Mouse (Mus musculus): ENCODE data around the gene Pcsk5. TPM values are rescaled to one million over a fixed set of nuclear protein-coding genes. Genes with fewer than 3 reads are reported as not detected.

Gene Pcsk5
- polyA plus RNA-seq, 1 experiment, result 1.7 TPM

DNA sequence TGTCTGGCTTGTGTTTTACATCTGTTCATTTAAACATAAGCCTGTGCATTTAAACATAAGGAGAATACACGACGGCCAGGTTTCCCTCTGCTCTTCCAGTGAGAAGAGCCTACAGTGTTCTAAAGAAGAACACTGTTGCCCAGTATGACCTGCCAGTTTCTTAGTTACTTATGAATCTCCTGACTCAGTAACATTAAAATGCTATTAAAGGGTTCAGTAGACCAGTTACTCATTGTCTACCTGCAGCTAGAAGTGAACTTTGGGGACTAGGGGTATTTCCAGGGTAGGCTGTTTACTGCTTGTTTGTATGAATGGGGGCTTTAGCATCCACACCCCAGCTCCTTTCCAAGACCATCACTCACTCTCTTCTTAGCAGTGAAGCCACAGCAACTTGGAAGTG lies 278.7 kb downstream of the Pcsk5 start:
- Histone ChIP-seq H3K27ac (ENCODE audit: insufficient read depth, low read length) (no peak overlapping the region), H3K4me3 (replicated peaks; ENCODE audit: insufficient read depth, low read depth, low read length) (no peak overlapping the region), H3K4me1 (ENCODE audit: control insufficient read depth, insufficient read depth, low read length) (no peaks in the 10 kb centered on the region), H3K27me3 (ENCODE audit: control insufficient read depth, insufficient read depth, low read length) (no peaks in the 10 kb centered on the region)
- no peak for DNase-seq
- no peak for TF ChIP-seq CTCF (IDR thresholded peaks at IDR 0.05; ENCODE audit: borderline replicate concordance, insufficient read depth, low read depth, low read length)
- no peak for TF ChIP-seq POLR2A (IDR thresholded peaks at IDR 0.05; ENCODE audit: borderline replicate concordance, insufficient read depth, low read length)
- 70% methylated on average over 2 of the region's 2 CpGs for WGBS

DNA sequence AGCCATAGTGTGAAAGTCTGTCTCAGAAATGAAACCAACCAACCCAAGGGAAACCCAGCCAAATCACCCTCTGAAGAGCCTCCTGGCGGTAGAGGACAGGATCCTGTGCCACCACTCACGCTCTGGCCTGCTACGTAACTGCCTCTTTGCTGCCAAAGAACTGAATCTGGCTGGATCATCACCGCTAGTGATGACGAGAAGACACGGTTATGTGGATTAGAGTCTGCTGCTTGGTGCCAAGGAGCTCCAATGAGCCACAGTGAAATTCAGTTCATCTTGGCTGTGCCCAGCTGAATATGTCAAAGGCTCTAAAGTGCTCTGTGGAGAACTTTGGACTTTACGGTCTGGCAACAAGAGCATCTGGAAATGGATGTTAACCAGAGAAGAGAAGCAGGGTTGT lies 282.3 kb downstream of the Pcsk5 start:
- no peak for DNase-seq
- 21% methylated on average over 7 of the region's 7 CpGs for WGBS
- Histone ChIP-seq H3K27me3 (ENCODE audit: control insufficient read depth, insufficient read depth, low read length) (no peaks in the 10 kb centered on the region), H3K4me3 (replicated peaks; ENCODE audit: insufficient read depth, low read depth, low read length) (no peak overlapping the region), H3K27ac (ENCODE audit: insufficient read depth, low read length) (no peak overlapping the region), H3K4me1 (ENCODE audit: control insufficient read depth, insufficient read depth, low read length) (no peaks in the 10 kb centered on the region)
- no peak for TF ChIP-seq CTCF (IDR thresholded peaks at IDR 0.05; ENCODE audit: borderline replicate concordance, insufficient read depth, low read depth, low read length)

DNA sequence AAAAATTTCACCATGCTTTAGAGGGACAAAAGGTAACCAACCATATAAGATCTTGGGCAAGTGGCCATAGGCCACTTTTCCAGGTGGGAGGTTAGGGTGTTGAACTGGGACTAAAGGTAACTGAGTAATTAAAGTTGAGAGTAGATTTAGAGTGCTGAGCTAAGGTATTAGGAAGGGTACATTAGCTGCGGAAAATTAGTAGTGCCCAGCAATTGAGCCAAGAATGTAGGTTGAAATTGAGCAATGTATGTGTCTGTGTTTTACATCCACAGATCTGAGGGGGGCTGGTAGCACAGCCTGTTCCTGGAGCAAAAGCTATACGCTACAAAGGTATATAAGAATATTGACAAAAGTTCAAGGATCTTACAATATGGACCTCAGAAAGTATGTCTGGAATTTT lies 282.9 kb downstream of the Pcsk5 start:
- H3K27ac ChIP-seq (ENCODE audit: insufficient read depth, low read length), result no peak overlapping the region
- no peak for TF ChIP-seq CTCF (IDR thresholded peaks at IDR 0.05; ENCODE audit: borderline replicate concordance, insufficient read depth, low read depth, low read length)
- no peak for TF ChIP-seq POLR2A (IDR thresholded peaks at IDR 0.05; ENCODE audit: borderline replicate concordance, insufficient read depth, low read length)
- no peaks in the 10 kb centered on the region for H3K4me1 ChIP-seq (ENCODE audit: control insufficient read depth, insufficient read depth, low read length)
- DNase-seq, result no peak
- H3K4me3 ChIP-seq (replicated peaks; ENCODE audit: insufficient read depth, low read depth, low read length), result no peak overlapping the region
- H3K27me3 ChIP-seq (ENCODE audit: control insufficient read depth, insufficient read depth, low read length), result no peaks in the 10 kb centered on the region
- 98% methylated on average over 2 of the region's 2 CpGs for WGBS

DNA sequence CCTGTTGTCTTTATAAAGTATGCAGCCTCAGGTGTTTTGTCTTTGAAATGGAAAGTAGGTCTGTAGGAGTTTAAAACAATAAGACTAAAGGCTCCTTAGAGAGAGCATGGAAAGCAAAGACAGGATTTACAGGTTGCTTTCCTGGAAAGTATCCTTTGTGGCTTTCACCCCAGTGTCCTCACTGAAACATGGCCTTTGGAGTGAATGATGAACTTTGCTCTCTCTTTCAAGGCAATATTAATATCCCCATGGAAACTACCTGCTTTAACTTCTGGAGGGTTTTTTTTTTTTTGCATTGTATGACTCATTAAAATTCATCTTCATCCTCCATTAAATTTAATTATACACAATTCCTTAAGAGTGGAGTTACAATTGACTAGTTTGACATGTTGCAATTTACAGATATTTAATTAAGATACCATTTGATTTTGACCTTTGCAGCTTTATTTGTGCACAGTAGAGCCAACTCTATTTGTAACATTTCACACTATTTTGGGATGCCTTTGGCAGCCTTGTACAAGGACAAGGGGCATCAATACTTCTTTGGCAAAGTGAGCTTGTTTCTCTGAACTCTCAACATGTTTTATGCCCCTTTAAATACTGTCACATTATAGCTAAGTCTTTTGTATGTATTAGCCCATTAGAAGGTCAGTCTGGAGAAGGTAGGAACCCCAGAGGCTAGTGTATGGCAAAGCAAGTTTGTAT lies 283.9 kb downstream of the Pcsk5 start:
- TF ChIP-seq POLR2A (IDR thresholded peaks at IDR 0.05; ENCODE audit: borderline replicate concordance, insufficient read depth, low read length), result no peak
- TF ChIP-seq CTCF (IDR thresholded peaks at IDR 0.05; ENCODE audit: borderline replicate concordance, insufficient read depth, low read depth, low read length), result no peak
- no peak for DNase-seq
- Histone ChIP-seq H3K27ac (ENCODE audit: insufficient read depth, low read length) (no peak overlapping the region), H3K4me1 (ENCODE audit: control insufficient read depth, insufficient read depth, low read length) (no peaks in the 10 kb centered on the region), H3K27me3 (ENCODE audit: control insufficient read depth, insufficient read depth, low read length) (no peaks in the 10 kb centered on the region), H3K4me3 (replicated peaks; ENCODE audit: insufficient read depth, low read depth, low read length) (no peak overlapping the region)

DNA sequence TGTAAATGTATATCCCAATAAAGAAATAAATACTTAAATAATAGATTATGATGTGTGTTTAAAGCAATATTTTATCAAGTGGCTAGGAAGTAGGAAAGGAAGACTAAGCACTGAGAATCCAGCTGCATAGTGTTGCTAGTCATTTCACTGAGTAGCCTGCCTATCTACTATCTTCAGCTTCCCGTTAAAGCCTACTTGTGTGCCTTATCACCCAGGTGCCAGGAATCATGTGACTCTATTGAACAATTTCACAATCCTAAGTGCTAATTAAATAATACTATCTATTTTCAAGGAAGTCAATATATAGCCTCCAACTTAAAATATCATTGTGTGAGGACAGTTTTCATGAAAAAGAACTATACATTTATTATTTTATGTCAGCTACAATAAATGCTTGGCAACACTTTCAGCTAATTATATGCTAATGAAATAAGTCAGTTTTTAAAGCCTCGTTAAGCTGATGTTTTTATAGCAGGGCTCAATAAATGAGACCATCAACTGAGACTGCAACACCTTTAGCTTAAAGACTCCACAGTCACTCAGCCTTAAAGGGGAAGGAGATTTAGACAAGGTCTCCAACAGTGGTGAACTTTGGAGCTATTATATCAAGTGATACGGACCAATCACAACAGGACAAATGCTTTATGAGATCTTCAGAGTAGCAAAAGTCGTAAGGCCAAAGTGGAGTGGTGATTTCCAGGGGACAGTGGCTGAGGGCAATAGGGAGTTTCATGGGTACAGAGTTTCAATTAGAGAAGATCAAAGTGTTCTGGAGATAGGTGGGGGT lies 308.5 kb downstream of the Pcsk5 start:
- Histone ChIP-seq H3K4me1 (ENCODE audit: control insufficient read depth, insufficient read depth, low read length) (no peaks in the 10 kb centered on the region), H3K27me3 (ENCODE audit: control insufficient read depth, insufficient read depth, low read length) (no peaks in the 10 kb centered on the region), H3K4me3 (replicated peaks; ENCODE audit: insufficient read depth, low read depth, low read length) (no peak overlapping the region), H3K27ac (ENCODE audit: insufficient read depth, low read length) (no peak overlapping the region)
- WGBS, result 81% methylated on average over 4 of the region's 4 CpGs
- DNase-seq, result no peak
- TF ChIP-seq POLR2A (IDR thresholded peaks at IDR 0.05; ENCODE audit: borderline replicate concordance, insufficient read depth, low read length) (no peak), CTCF (IDR thresholded peaks at IDR 0.05; ENCODE audit: borderline replicate concordance, insufficient read depth, low read depth, low read length) (no peak)

DNA sequence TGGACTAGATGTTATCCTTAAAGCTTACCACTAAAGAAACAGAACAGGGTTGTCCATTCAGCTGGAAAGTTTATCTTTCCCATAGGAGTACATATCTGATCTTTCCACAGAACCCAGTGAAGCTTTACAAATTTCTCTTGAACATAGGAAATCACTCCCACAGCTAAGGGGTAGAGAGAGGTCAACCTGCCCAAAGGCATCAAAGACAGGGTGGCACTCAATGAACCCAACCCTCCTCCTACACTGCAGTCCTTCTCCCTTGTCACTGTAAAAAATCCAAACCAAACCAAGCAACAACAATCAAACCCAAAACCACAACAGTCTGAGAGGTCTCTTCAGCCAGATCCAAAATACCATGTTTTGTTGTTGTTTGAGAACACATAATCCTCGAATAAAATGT lies 311.9 kb downstream of the Pcsk5 start:
- WGBS, result 52% methylated on average over 1 of the region's 1 CpGs
- H3K27me3 ChIP-seq (ENCODE audit: control insufficient read depth, insufficient read depth, low read length), result no peaks in the 10 kb centered on the region
- no peak overlapping the region for H3K27ac ChIP-seq (ENCODE audit: insufficient read depth, low read length)
- no peaks in the 10 kb centered on the region for H3K4me1 ChIP-seq (ENCODE audit: control insufficient read depth, insufficient read depth, low read length)
- H3K4me3 ChIP-seq (replicated peaks; ENCODE audit: insufficient read depth, low read depth, low read length), result no peak overlapping the region
- no peak for TF ChIP-seq POLR2A (IDR thresholded peaks at IDR 0.05; ENCODE audit: borderline replicate concordance, insufficient read depth, low read length)
- no peak for TF ChIP-seq CTCF (IDR thresholded peaks at IDR 0.05; ENCODE audit: borderline replicate concordance, insufficient read depth, low read depth, low read length)
- DNase-seq, result no peak

DNA sequence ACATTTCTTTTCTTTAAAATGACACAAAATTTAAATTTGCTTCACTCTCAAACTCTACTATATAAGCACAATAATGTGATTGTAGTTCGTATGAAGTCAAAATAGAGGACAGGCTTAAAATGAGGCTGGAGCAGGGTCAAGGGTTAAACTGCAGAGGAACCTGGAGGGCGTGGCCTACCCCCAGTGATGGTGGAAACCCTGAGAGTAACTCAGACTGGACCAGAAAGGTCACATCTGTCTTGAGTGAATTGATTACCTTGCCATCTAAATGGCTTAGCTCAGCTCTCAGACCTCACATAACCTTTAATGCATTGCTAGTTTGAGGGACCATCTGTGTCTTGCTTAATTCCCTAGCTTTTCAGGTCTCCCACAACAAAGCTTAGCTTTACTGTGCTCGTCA lies 323.0 kb downstream of the Pcsk5 start:
- TF ChIP-seq CTCF (IDR thresholded peaks at IDR 0.05; ENCODE audit: borderline replicate concordance, insufficient read depth, low read depth, low read length) (no peak), POLR2A (IDR thresholded peaks at IDR 0.05; ENCODE audit: borderline replicate concordance, insufficient read depth, low read length) (no peak)
- DNase-seq, result no peak
- Histone ChIP-seq H3K4me1 (ENCODE audit: control insufficient read depth, insufficient read depth, low read length) (no peaks in the 10 kb centered on the region), H3K27ac (ENCODE audit: insufficient read depth, low read length) (no peak overlapping the region), H3K4me3 (replicated peaks; ENCODE audit: insufficient read depth, low read depth, low read length) (no peak overlapping the region), H3K27me3 (ENCODE audit: control insufficient read depth, insufficient read depth, low read length) (no peaks in the 10 kb centered on the region)
- 82% methylated on average over 3 of the region's 3 CpGs for WGBS

DNA sequence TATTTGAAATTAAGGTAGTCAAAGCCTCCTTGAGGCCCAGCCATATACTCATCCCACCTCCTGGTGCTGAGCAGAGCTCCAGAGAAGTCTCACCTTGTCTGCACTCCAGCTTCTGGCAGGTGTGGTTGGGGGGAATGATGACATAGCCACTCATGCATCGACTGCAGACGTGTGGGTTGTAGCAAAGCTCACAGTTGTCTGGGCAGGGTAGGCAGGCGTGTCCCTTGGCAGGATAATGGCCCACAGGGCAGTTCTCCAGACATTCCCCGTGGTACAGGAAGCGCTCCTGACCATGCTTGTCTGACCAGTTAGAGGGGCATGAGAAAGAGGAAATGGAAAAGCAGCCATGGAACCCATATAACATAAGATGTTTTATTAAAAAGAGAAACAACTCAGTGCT lies 326.1 kb downstream of the Pcsk5 start:
- Histone ChIP-seq H3K27ac (ENCODE audit: insufficient read depth, low read length) (no peak overlapping the region), H3K4me1 (ENCODE audit: control insufficient read depth, insufficient read depth, low read length) (no peaks in the 10 kb centered on the region), H3K27me3 (ENCODE audit: control insufficient read depth, insufficient read depth, low read length) (no peaks in the 10 kb centered on the region), H3K4me3 (replicated peaks; ENCODE audit: insufficient read depth, low read depth, low read length) (no peak overlapping the region)
- DNase-seq, result no peak
- WGBS, result 35% methylated on average over 5 of the region's 5 CpGs
- TF ChIP-seq POLR2A (IDR thresholded peaks at IDR 0.05; ENCODE audit: borderline replicate concordance, insufficient read depth, low read length) (no peak), CTCF (IDR thresholded peaks at IDR 0.05; ENCODE audit: borderline replicate concordance, insufficient read depth, low read depth, low read length) (no peak)
